Mouse (Mus musculus) E14TG2a.4 (cell line): Measurements from ENCODE around the gene Gm19410.

Experiments
- CTCF ChIP-seq: conservative IDR thresholded peaks from 2 replicates; pipeline ENCODE4 v1.5.1; 2014; ENCODE audit warnings: low read length
- NANOG ChIP-seq: IDR thresholded peaks from 2 replicates; pipeline ENCODE4 v1.6.1; 2014; ENCODE audit warnings: borderline replicate concordance, low read length, mixed read lengths

GRCm38 (mm10) chr8:35765499-35766193 is at the start of gene Gm19410:
- TF ChIP-seq CTCF = no peak
- no peak for TF ChIP-seq NANOG
